Mouse (Mus musculus) testis, adult 2 months (tissue): Measurements from ENCODE around the gene Adgrg3. TPM values are rescaled to one million over a fixed set of nuclear protein-coding genes. Genes with fewer than 3 reads are reported as not detected.

Experiments
- H3K27ac ChIP-seq: fragments of 200-500 bp; 2 replicates; pipeline ENCODE4 v1.5.1; 2012; ENCODE audit warnings: low read depth, low read length; ENCODE audit not compliant: control insufficient read depth, insufficient read depth
- H3K27me3 ChIP-seq: fragments of 200-500 bp; 2 replicates; pipeline ENCODE4 v1.6.1; 2012; ENCODE audit warnings: mild to moderate bottlenecking, low read length, moderate library complexity; ENCODE audit not compliant: control insufficient read depth, insufficient read depth
- H3K36me3 ChIP-seq: fragments of 200-500 bp; 2 replicates; pipeline ENCODE4 v1.6.1; 2012; ENCODE audit warnings: mild to moderate bottlenecking, low read length; ENCODE audit not compliant: control insufficient read depth, insufficient read depth
- H3K4me1 ChIP-seq: fragments of 200-500 bp; 2 replicates; pipeline ENCODE4 v1.6.1; 2012; ENCODE audit warnings: low read length; ENCODE audit not compliant: control insufficient read depth, insufficient read depth
- H3K4me3 ChIP-seq: fragments of 200-500 bp; 2 replicates; pipeline ENCODE4 v1.5.1; 2012; ENCODE audit warnings: low read depth, mild to moderate bottlenecking, low read length, moderate library complexity, mixed read lengths; ENCODE audit not compliant: control insufficient read depth
- CTCF ChIP-seq: fragments of 200-500 bp; IDR thresholded peaks from 2 replicates; pipeline ENCODE4 v1.5.1; 2012; ENCODE audit warnings: low read depth, mild to moderate bottlenecking, inconsistent platforms, low read length, moderate library complexity; ENCODE audit not compliant: control insufficient read depth, insufficient read depth, insufficient replicate concordance
- POLR2A ChIP-seq: fragments of 200-500 bp; IDR thresholded peaks from 2 replicates; pipeline ENCODE4 v1.6.1; 2012; ENCODE audit warnings: low read depth, mild to moderate bottlenecking, inconsistent platforms, low read length, moderate library complexity; ENCODE audit not compliant: control insufficient read depth
- polyA plus RNA-seq: library from polyadenylated mRNA; depleted of rRNA; stranded (reverse); fragments of >200 nt; gene quantifications from 2 replicates; pipeline ENCODE4 v1.2.3, GENCODE M21; 2012

The Adgrg3 gene
- polyA plus RNA-seq, 1 experiment = 0.31 TPM

DNA sequence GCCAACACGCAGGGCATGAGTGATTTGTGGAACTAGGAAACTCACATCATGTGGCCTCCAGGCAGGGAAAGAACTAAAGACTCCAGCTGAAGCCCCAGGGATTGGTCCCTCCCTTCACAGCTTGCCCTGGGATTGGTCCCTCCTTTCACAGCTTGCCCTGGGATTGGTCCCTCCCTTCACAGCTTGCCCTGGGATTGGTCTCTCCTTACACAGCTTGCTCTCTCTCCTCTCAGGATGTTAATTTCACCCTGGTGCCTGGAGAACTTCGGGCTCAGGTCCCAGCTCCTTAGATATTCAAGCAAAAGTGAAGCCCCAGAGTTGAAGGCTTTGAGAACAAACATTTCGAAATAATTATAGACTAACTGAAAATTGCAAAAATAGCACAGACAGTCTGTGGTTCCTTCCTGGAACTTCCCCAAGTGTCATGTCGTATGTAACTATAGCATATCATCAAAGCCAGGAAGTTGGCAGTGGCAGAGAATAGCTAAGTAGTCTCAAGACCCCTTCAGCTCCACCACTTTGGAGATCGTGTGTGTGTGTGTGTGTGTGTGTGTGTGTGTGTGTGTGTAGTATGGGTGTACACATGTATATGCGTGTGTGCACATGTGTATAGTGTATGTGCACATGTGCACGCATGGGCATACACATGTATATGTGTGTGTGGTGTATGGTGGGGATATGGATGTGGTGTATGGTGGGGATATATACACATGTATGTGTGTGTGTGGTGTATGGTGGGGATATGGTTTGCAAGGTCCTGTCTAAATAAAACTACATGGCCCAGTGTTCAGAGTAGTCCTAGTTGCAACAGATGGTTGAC lies 19.8 kb downstream of the Adgrg3 start:
- Histone ChIP-seq H3K27ac (no peak overlapping the region), H3K4me3 (no peak overlapping the region)
- no peak for TF ChIP-seq CTCF

DNA sequence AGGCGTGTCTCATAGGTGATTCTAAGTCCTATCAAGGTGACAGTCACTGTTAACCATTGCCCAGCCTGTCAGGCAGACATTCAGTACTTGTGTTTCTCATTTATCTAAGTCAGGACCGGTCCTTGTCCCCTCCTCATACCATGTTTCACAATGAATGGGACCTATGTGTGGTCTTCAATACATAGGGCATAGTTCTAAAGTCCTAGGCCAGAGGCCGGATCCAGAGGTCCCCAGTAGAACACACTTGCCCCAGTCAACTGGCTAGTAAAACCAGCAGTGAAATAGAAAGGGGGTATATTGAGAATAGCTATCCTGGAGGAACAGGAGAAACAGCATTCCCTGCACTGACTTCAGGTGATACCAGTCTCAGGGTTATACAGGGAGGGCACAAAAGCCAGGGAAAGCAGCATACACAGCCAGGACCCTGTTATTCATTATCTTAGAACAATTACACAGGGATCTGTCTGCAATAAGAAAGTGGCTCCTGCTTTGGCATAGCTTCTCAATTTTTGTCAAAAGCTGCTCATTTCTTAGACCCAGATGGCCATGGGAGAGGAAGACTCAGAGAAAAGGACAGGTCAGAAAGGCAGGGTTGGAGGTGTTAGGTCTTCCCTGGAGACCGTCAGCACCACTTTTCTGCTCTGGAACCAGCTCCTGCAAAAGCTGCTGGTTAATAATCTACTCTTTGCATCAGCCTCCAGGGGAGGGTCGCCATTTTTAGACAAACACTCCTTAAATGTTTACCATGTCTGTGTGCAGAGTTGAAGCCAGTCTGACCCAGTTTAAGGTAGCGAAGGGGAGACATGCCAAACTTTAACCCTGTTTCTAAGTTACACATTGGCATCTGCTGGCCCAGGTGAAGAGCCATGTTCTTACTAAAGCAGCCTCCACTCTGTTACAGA lies 24.6 kb downstream of the Adgrg3 start:
- Histone ChIP-seq H3K36me3 (no peaks in the 10 kb centered on the region), H3K27me3 (no peaks in the 10 kb centered on the region), H3K4me3 (no peak overlapping the region), H3K4me1 (no peaks in the 10 kb centered on the region), H3K27ac (no peak overlapping the region)
- no peak for TF ChIP-seq CTCF
- TF ChIP-seq POLR2A = no peak

More for the DNA sequence above, 19.8 kb downstream of the Adgrg3 start:
- H3K4me1 ChIP-seq = no peaks in the 10 kb centered on the region
- H3K27me3 ChIP-seq = no peaks in the 10 kb centered on the region
- H3K36me3 ChIP-seq = no peaks in the 10 kb centered on the region

DNA sequence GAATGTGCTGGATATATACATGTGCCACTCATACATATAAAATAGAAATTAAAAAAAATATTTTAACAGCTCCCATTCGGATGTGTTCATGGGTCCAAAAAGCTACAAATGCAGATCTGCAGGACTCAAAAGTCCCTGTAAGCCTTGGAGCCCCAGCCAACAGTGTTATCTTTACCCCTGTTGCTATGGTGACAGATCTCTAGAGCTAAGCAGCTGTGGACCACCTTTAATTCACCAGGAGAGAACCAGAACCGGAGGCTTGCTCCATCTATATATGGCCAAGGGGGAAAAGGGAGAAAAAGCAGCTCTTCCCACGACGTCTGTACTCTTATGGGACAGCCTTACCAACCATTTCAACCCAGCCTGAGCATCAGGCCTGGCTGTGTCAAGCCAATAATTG lies 27.3 kb downstream of the Adgrg3 start:
- H3K4me1 ChIP-seq = no peaks in the 10 kb centered on the region
- no peak overlapping the region for H3K4me3 ChIP-seq
- H3K27ac ChIP-seq = no peak overlapping the region
- no peaks in the 10 kb centered on the region for H3K27me3 ChIP-seq
- H3K36me3 ChIP-seq = no peaks in the 10 kb centered on the region
- TF ChIP-seq POLR2A = no peak
- no peak for TF ChIP-seq CTCF

DNA sequence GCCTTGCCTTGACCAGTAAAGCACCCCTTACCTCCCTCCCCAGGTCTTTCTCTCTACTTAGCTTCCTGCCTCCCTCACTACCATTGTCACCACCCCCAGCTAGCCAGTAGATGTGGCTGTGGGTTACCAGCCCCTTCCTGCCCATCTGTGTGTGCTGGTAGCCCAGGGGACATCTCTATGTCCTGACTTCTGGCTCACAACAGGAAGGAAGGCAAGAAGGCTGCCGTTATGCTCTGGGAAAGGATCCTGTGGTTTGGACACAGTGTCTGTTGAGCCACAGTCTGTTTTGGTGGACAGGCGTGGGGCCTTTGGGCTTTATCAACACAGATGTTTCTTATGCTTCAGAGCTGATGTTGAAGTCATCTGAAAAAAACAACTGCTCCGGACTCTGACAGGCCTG lies 29.5 kb downstream of the Adgrg3 start:
- Histone ChIP-seq H3K36me3 (no peaks in the 10 kb centered on the region), H3K4me3 (no peak overlapping the region), H3K27ac (no peak overlapping the region), H3K27me3 (no peaks in the 10 kb centered on the region), H3K4me1 (no peaks in the 10 kb centered on the region)
- TF ChIP-seq CTCF (no peak), POLR2A (no peak)

DNA sequence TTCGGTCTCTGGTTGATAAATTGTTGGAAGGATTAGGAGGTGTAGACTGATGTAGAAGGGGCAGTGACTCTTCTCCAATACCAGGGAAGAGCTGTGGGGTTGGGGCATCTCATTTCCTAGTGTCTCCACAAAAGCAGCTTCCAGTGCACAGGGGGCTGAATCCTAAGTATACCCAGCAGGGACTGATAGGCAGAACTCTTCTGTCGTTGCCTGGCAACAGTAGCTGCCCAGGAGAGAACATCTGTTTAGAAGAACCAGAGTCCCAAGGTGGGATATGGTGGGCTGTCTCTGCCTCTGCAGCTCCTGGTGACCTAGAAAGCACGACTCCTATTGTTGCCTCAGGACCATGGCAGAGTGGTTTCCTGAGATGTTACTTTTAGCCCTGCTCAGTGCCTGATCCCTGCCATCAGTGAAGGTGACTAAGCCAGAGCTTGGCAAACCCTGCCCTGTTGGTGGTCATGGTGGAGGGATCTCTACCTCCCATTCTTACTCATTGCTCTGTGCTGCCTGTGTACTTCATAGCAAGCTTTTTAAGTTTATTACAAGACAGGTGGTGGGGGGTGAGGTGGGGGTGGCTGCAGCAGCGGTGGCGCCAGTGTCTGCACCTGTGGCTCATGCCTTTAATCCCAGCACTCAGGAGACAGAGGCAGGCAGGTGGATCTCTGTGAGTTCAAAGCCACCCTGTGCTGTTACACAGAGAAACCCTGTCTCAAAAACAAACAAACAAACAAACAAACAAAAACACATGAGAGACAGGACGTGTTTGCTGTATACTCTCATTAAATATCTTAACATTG lies 30.6 kb downstream of the Adgrg3 start:
- no peak overlapping the region for H3K4me3 ChIP-seq
- TF ChIP-seq CTCF (no peak), POLR2A (no peak)
- no peak overlapping the region for H3K27ac ChIP-seq
- H3K36me3 ChIP-seq = no peaks in the 10 kb centered on the region
- no peaks in the 10 kb centered on the region for H3K4me1 ChIP-seq
- H3K27me3 ChIP-seq = no peaks in the 10 kb centered on the region

DNA sequence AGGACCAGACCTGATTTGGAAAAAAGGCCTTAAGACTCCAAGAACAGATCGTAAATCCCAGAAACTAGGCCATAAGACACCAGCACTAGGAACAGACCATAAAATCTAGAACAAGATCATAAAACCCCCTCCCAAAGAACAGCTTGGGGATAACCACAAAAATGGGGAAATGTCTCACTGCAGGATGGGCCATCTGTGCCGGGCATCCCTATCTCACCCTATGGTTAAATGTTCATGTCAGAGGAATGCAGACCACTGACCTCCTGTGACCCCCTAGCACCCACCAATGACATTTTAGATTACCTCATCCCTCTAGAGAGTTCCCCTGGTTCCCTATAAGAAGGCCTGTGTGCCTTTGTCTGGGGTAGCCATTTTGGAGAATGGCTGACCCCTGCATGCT lies 32.1 kb downstream of the Adgrg3 start:
- H3K4me1 ChIP-seq = peaks cover 2% of the 10 kb centered on the region; the same call in 1 of the 2 replicates
- no peak overlapping the region for H3K4me3 ChIP-seq
- TF ChIP-seq CTCF (no peak), POLR2A (no peak)
- no peaks in the 10 kb centered on the region for H3K36me3 ChIP-seq
- no peak overlapping the region for H3K27ac ChIP-seq
- H3K27me3 ChIP-seq = no peaks in the 10 kb centered on the region
